Mouse (Mus musculus) CH12.LX (cell line): ENCODE measurements around the gene Rpn1. TPM values are rescaled to one million over a fixed set of nuclear protein-coding genes. Genes with fewer than 3 reads are reported as not detected.
A peak's percentile ranks its signal among the peaks of the same experiment; 100 is the strongest.

Source experiments
- DNase-seq: peaks from one replicate; pipeline ENCODE4 v3.0.0-alpha.2; 2013; ENCODE audit errors: extremely low read depth
- H3K27ac ChIP-seq: 2 replicates; pipeline ENCODE4 v1.5.1; 2012; ENCODE audit warnings: low read depth, mild to moderate bottlenecking, control low read depth, moderate library complexity; ENCODE audit not compliant: insufficient read depth
- H3K27me3 ChIP-seq: replicated peaks from 2 replicates; pipeline ENCODE3; 2012; ENCODE audit warnings: inconsistent platforms
- H3K36me3 ChIP-seq, 2 experiments: replicated peaks in 1 of 2; 2 replicates each; pipeline versions ENCODE3 to v1.6.1; 2012; ENCODE audit warnings: inconsistent platforms in 1 of 2, low read length in 1 of 2, mild to moderate bottlenecking in 1 of 2, mixed read lengths in 1 of 2, moderate library complexity in 1 of 2; ENCODE audit not compliant: control insufficient read depth in 1 of 2, insufficient read depth in 1 of 2
- H3K4me1 ChIP-seq, 2 experiments: 2 replicates each; pipeline ENCODE4 v1.6.1; 2012; ENCODE audit warnings: inconsistent platforms in 1 of 2, moderate library complexity in 1 of 2; ENCODE audit not compliant: insufficient read depth in 2 of 2, control insufficient read depth in 1 of 2
- H3K4me2 ChIP-seq: 2 replicates; pipeline ENCODE4 v1.6.1; 2012; ENCODE audit warnings: low read depth, mild to moderate bottlenecking, control low read depth; ENCODE audit not compliant: poor library complexity, insufficient read depth, severe bottlenecking
- H3K4me3 ChIP-seq, 3 experiments: fragments of 150-350 bp in 1 of 3; sonication (generic) in 1 of 3; replicated peaks in 1 of 3; 2 replicates each; pipeline versions ENCODE3 to v1.5.1; 2011 to 2012; ENCODE audit warnings: low read depth in 2 of 3, low read length in 2 of 3, mild to moderate bottlenecking in 2 of 3, moderate library complexity in 2 of 3, control low read depth in 1 of 3, improper control_type of control experiment in 1 of 3, inconsistent platforms in 1 of 3, mixed read lengths in 1 of 3; ENCODE audit not compliant: poor library complexity in 1 of 3
- H3K79me2 ChIP-seq: replicated peaks from 2 replicates; pipeline ENCODE4 v1.6.1; 2012; ENCODE audit warnings: mild to moderate bottlenecking, moderate library complexity; ENCODE audit not compliant: control insufficient read depth, poor library complexity, insufficient read depth, severe bottlenecking; ENCODE audit errors: extremely low read depth
- H3K9ac ChIP-seq: 2 replicates; pipeline ENCODE4 v1.6.1; 2012; ENCODE audit warnings: low read depth, mild to moderate bottlenecking, control low read depth, moderate library complexity; ENCODE audit not compliant: insufficient read depth
- H3K9me3 ChIP-seq: replicated peaks from 2 replicates; pipeline ENCODE3; 2012; ENCODE audit warnings: low read length, inconsistent platforms, mixed read lengths
- BHLHE40 ChIP-seq: IDR thresholded peaks from 2 replicates; pipeline ENCODE4 v1.6.1; 2011; ENCODE audit warnings: mild to moderate bottlenecking, low read depth, low read length, improper control_type of control experiment
- CHD1 ChIP-seq: IDR thresholded peaks from 2 replicates; pipeline ENCODE4 v1.6.1; 2012; ENCODE audit warnings: low read depth, low read length, improper control_type of control experiment, inconsistent platforms
- CHD2 ChIP-seq: IDR thresholded peaks from 2 replicates; pipeline ENCODE4 v1.6.1; 2011; ENCODE audit warnings: low read length, improper control_type of control experiment
- CTCF ChIP-seq, 2 experiments: IDR thresholded peaks in 1 of 2; conservative IDR thresholded peaks in 1 of 2; 2 replicates each; pipeline ENCODE4 v1.5.1; 2011 to 2012; ENCODE audit warnings: low read depth in 2 of 2, low read length in 2 of 2, improper control_type of control experiment in 1 of 2, inconsistent platforms in 1 of 2, mild to moderate bottlenecking in 1 of 2, moderate library complexity in 1 of 2
- E2F4 ChIP-seq: IDR thresholded peaks from 2 replicates; pipeline ENCODE4 v1.6.1; 2011; ENCODE audit warnings: low read depth, low read length, improper control_type of control experiment; ENCODE audit not compliant: insufficient replicate concordance
- ELF1 ChIP-seq: IDR thresholded peaks from 2 replicates; pipeline ENCODE4 v1.6.1; 2014; ENCODE audit warnings: low read depth, mild to moderate bottlenecking, inconsistent platforms, low read length, improper control_type of control experiment
- EP300 ChIP-seq: IDR thresholded peaks from 2 replicates; pipeline ENCODE4 v1.6.1; 2011; ENCODE audit warnings: low read length, improper control_type of control experiment
- ETS1 ChIP-seq: conservative IDR thresholded peaks from 2 replicates; pipeline ENCODE4 v1.6.1; 2012; ENCODE audit warnings: low read depth, mild to moderate bottlenecking, inconsistent platforms, low read length, improper control_type of control experiment, moderate library complexity
- GABPA ChIP-seq: IDR thresholded peaks from 2 replicates; pipeline ENCODE4 v1.6.1; 2012; ENCODE audit warnings: low read depth, low read length, improper control_type of control experiment, inconsistent platforms; ENCODE audit not compliant: insufficient replicate concordance
- HCFC1 ChIP-seq: IDR thresholded peaks from 2 replicates; pipeline ENCODE4 v1.6.1; 2012; ENCODE audit warnings: low read depth, mild to moderate bottlenecking, inconsistent platforms, low read length, improper control_type of control experiment
- IRF4 ChIP-seq: IDR thresholded peaks from 2 replicates; pipeline ENCODE4 v1.6.1; 2014; ENCODE audit warnings: low read depth, mild to moderate bottlenecking, inconsistent platforms, low read length, improper control_type of control experiment
- JUN ChIP-seq: IDR thresholded peaks from 2 replicates; pipeline ENCODE4 v1.6.1; 2011; ENCODE audit warnings: low read depth, mild to moderate bottlenecking, low read length, improper control_type of control experiment, moderate library complexity; ENCODE audit not compliant: insufficient read depth
- JUND ChIP-seq: conservative IDR thresholded peaks from 2 replicates; pipeline ENCODE4 v1.6.1; 2011; ENCODE audit warnings: low read depth, low read length, improper control_type of control experiment
- KAT2A ChIP-seq: IDR thresholded peaks from 2 replicates; pipeline ENCODE4 v1.6.1; 2012; ENCODE audit warnings: low read length, improper control_type of control experiment, inconsistent platforms; ENCODE audit not compliant: insufficient replicate concordance
- MAFK ChIP-seq: IDR thresholded peaks from 2 replicates; pipeline ENCODE4 v1.6.1; 2011; ENCODE audit warnings: low read length, improper control_type of control experiment; ENCODE audit not compliant: insufficient replicate concordance
- MAX ChIP-seq: IDR thresholded peaks from 2 replicates; pipeline ENCODE4 v1.6.1; 2011; ENCODE audit warnings: low read length, improper control_type of control experiment
- MAZ ChIP-seq: IDR thresholded peaks from 2 replicates; pipeline ENCODE4 v1.6.1; 2012; ENCODE audit warnings: low read depth, mild to moderate bottlenecking, inconsistent platforms, low read length, improper control_type of control experiment, moderate library complexity
- MEF2A ChIP-seq: IDR thresholded peaks from 2 replicates; pipeline ENCODE4 v1.6.1; 2014; ENCODE audit warnings: low read depth, mild to moderate bottlenecking, inconsistent platforms, low read length, improper control_type of control experiment, borderline replicate concordance
- MXI1 ChIP-seq: IDR thresholded peaks from 2 replicates; pipeline ENCODE4 v1.6.1; 2011; ENCODE audit warnings: mild to moderate bottlenecking, low read depth, low read length, improper control_type of control experiment
- MYC ChIP-seq: IDR thresholded peaks from 2 replicates; pipeline ENCODE4 v1.6.1; 2011; ENCODE audit warnings: low read depth, mild to moderate bottlenecking, improper control_type of control experiment, low read length
- NELFE ChIP-seq: IDR thresholded peaks from 2 replicates; pipeline ENCODE4 v1.6.1; 2011; ENCODE audit warnings: low read depth, low read length, improper control_type of control experiment
- NRF1 ChIP-seq: IDR thresholded peaks from 2 replicates; pipeline ENCODE4 v1.6.1; 2014; ENCODE audit warnings: low read depth, mild to moderate bottlenecking, inconsistent platforms, low read length, improper control_type of control experiment, moderate library complexity
- PAX5 ChIP-seq: IDR thresholded peaks from 2 replicates; pipeline ENCODE4 v1.6.1; 2012; ENCODE audit warnings: low read length, inconsistent platforms, mixed read lengths
- POLR2A ChIP-seq: IDR thresholded peaks from 2 replicates; pipeline ENCODE4 v1.6.1; 2011; ENCODE audit warnings: low read depth, mild to moderate bottlenecking, improper control_type of control experiment, low read length
- POLR2AphosphoS2 ChIP-seq: IDR thresholded peaks from 2 replicates; pipeline ENCODE4 v1.6.1; 2011; ENCODE audit warnings: low read depth, low read length, improper control_type of control experiment
- RAD21 ChIP-seq: IDR thresholded peaks from 2 replicates; pipeline ENCODE4 v1.6.1; 2011; ENCODE audit warnings: low read depth, mild to moderate bottlenecking, low read length, improper control_type of control experiment, moderate library complexity
- RCOR1 ChIP-seq: conservative IDR thresholded peaks from 2 replicates; pipeline ENCODE4 v1.6.1; 2012; ENCODE audit warnings: low read depth, mild to moderate bottlenecking, inconsistent platforms, low read length, improper control_type of control experiment
- SIN3A ChIP-seq: IDR thresholded peaks from 2 replicates; pipeline ENCODE4 v1.6.1; 2012; ENCODE audit warnings: low read length, improper control_type of control experiment, inconsistent platforms
- SMC3 ChIP-seq: IDR thresholded peaks from 2 replicates; pipeline ENCODE4 v1.6.1; 2011; ENCODE audit warnings: low read depth, low read length, improper control_type of control experiment
- TBP ChIP-seq: conservative IDR thresholded peaks from 2 replicates; pipeline ENCODE4 v1.6.1; 2011; ENCODE audit warnings: low read depth, low read length, improper control_type of control experiment
- TCF12 ChIP-seq: IDR thresholded peaks from 2 replicates; pipeline ENCODE4 v1.6.1; 2014; ENCODE audit warnings: low read depth, mild to moderate bottlenecking, inconsistent platforms, low read length, improper control_type of control experiment
- UBTF ChIP-seq: IDR thresholded peaks from 2 replicates; pipeline ENCODE4 v1.6.1; 2012; ENCODE audit warnings: low read depth, mild to moderate bottlenecking, inconsistent platforms, low read length, improper control_type of control experiment, moderate library complexity
- USF1 ChIP-seq: IDR thresholded peaks from 2 replicates; pipeline ENCODE4 v1.6.1; 2014; ENCODE audit warnings: low read depth, mild to moderate bottlenecking, inconsistent platforms, low read length, improper control_type of control experiment
- USF2 ChIP-seq: conservative IDR thresholded peaks from 2 replicates; pipeline ENCODE4 v1.6.1; 2011; ENCODE audit warnings: low read depth, low read length, improper control_type of control experiment
- ZC3H11A ChIP-seq: IDR thresholded peaks from 2 replicates; pipeline ENCODE4 v1.6.1; 2012; ENCODE audit warnings: low read depth, mild to moderate bottlenecking, inconsistent platforms, low read length, improper control_type of control experiment
- ZKSCAN1 ChIP-seq: IDR thresholded peaks from 2 replicates; pipeline ENCODE4 v1.6.1; 2012; ENCODE audit warnings: low read depth, inconsistent platforms, low read length, improper control_type of control experiment, borderline replicate concordance
- ZMIZ1 ChIP-seq: IDR thresholded peaks from 2 replicates; pipeline ENCODE4 v1.6.1; 2012; ENCODE audit warnings: low read depth, mild to moderate bottlenecking, inconsistent platforms, low read length, improper control_type of control experiment
- ZNF384 ChIP-seq: IDR thresholded peaks from 2 replicates; pipeline ENCODE4 v1.6.1; 2012; ENCODE audit warnings: low read depth, low read length, improper control_type of control experiment, inconsistent platforms
- dilution Hi-C: fragments of 300-500 bp; cut with MboI; formaldehyde crosslinking; loops from 2 replicates; pipeline ENCODE4 v1.14.3; 2020; ENCODE audit warnings: low sequenced_read_pairs; ENCODE audit not compliant: extremely low pct_unique_long_range_greater_than_20kb, extremely low pct_ligation_motif_present
- in situ Hi-C: fragments of 300-500 bp; cut with MboI; formaldehyde crosslinking; loops from 3 replicates; pipeline ENCODE4 v1.14.3; 2019; ENCODE audit warnings: low sequenced_read_pairs, low pct_ligation_motif_present, low pct_unique_long_range_greater_than_20kb, mixed read lengths
- polyA plus RNA-seq: library from polyadenylated mRNA; unstranded; fragments of >175 nt; gene quantifications from 2 replicates; pipeline ENCODE4 v1.2.1, GENCODE M21; 2012; ENCODE audit warnings: low read depth; ENCODE audit not compliant: insufficient read length
- total RNA-seq, 2 experiments: library from RNA; depleted of rRNA; stranded (reverse); fragments of 300-350 nt in 1 of 2; fragments of >200 nt in 1 of 2; gene quantifications; 2 replicates each; pipeline ENCODE4 v1.2.3; 2012 to 2014

Gene Rpn1
- total and polyA plus RNA-seq, 3 experiments: 260 to 366 (median 339) TPM

DNA sequence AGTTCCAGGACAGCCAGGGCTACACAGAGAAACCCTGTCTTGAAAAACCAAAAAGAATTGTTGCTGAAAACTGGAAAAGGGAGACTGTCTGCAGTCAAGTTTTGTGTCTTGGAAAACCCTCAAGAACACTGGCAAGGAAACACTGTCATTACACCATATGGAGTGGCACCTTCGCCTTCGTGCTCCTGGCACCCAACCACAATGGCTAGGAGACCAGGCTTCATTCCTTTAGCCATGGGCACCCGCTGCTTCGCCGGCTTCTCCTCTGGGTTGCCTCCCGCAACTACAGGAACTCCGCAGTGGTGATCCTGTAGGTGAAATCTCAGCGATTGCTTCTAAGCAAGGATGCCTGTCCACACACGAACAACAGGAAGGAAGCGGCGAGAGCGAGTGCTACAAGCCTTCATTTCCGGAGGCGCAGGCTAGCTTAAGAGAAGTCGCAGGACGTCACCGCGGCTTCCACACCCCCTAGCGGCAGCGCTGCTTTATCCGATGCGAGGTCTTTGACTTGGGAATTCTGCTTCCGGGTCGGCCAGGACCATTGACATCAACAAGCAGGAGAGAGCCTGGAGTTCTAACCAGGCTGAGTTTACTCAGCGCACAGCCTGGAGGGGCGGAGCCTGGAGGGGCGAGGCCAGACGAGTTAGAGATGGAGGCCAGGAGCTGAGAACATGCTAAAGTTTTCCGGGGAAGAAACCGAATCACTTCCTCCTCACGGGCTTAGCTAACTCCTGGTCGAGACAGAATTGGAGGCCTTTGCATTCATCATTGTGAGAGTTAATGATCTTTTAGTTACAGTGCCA, 9.3 kb upstream of the Rpn1 start:
- Histone ChIP-seq H3K27me3 (peaks cover 11% of the 10 kb centered on the region), H3K36me3 (no peaks in the 10 kb centered on the region), H3K4me1 (peaks cover 2 to 3% of the 10 kb centered on the region in 2 experiments; a peak in 3 of 4 replicates), H3K27ac (peak overlapping the region; percentile 70), H3K4me3 (peak overlapping the region; percentile 59 to 71 (median 64)), H3K9me3 (no peaks in the 10 kb centered on the region), H3K9ac (peak overlapping the region; percentile 81), H3K79me2 (no peaks in the 10 kb centered on the region), H3K4me2 (peak overlapping the region; percentile 59)
- in situ Hi-C loops (loop anchor here (5.0 to 25.0 kb wide), 2 partner anchors 58 to 163 kb away; partner anchors contain the start of gene Hmces), dilution Hi-C loops (no loop called here)
- TF ChIP-seq CTCF (conservative IDR thresholded peaks at IDR 0.05 in 1 of 2, IDR thresholded peaks at IDR 0.05 in 1 of 2; ENCODE audit: low read depth in 2 of 2, low read length in 2 of 2) (peak; percentile 38 to 91; a peak in 3 of 4 replicates), MAX (peak; percentile 79), USF1 (no peak), BHLHE40 (peak; percentile 54; the same call in 1 of the 2 replicates), UBTF (no peak), RCOR1 (peak; percentile 38; the same call in 1 of the 2 replicates), ZKSCAN1 (no peak), KAT2A (peak; percentile 71; the same call in 1 of the 2 replicates), MAFK (no peak), ELF1 (peak; percentile 96), TCF12 (peak; percentile 91), IRF4 (peak; percentile 75), SMC3 (peak; percentile 68), TBP (peak; percentile 68), PAX5 (no peak), ETS1 (peak; percentile 57), POLR2AphosphoS2 (peak; percentile 89), MXI1 (peak; percentile 72; the same call in 1 of the 2 replicates), JUND (no peak; the same call in 1 of the 2 replicates), NELFE (peak; percentile 78), MEF2A (peak; percentile 67), HCFC1 (peak; percentile 84), RAD21 (peak; percentile 82), CHD2 (peak; percentile 57; the same call in 1 of the 2 replicates), MYC (peak; percentile 74), ZMIZ1 (peak; percentile 55; the same call in 1 of the 2 replicates), NRF1 (peak; percentile 61), POLR2A (peak; percentile 90), ZNF384 (no peak; the same call in 1 of the 2 replicates), MAZ (peak; percentile 48; the same call in 1 of the 2 replicates), ZC3H11A (no peak), JUN (no peak), SIN3A (peak; percentile 95), GABPA (no peak; the same call in 1 of the 2 replicates), E2F4 (0 out of 2 replicates have a peak, but pooled peaks have one; percentile 40), CHD1 (no peak), USF2 (no peak), EP300 (peak; percentile 35; the same call in 1 of the 2 replicates)
- DNase-seq: peak; percentile 98
